Mouse (Mus musculus) hindbrain, embryonic 11.5 days (tissue): ENCODE results near the gene St6galnac3. TPM values are rescaled to one million over a fixed set of nuclear protein-coding genes. Genes with fewer than 3 reads are reported as not detected.

Experiments used
- ATAC-seq: fragments of 200-750 bp; cut with Nextera tagmentation; 2 replicates; pipeline ENCODE4 v1.8.0; 2017; ENCODE audit warnings: mild to moderate bottlenecking, moderate TSS enrichment, moderate library complexity; ENCODE audit not compliant: low FRiP score
- DNase-seq: peaks from one replicate; pipeline ENCODE4 v3.0.0-alpha.2; 2015; ENCODE audit warnings: low spot score
- H3K27ac ChIP-seq: fragments of 300-500 bp; sonication (generic); 2 replicates; pipeline ENCODE4 v1.5.1; 2014; ENCODE audit warnings: mild to moderate bottlenecking, low read depth, low read length
- H3K27me3 ChIP-seq: fragments of 300-500 bp; sonication (generic); 2 replicates; pipeline ENCODE4 v1.6.1; 2014; ENCODE audit warnings: mild to moderate bottlenecking, low read length, moderate library complexity, mixed read lengths; ENCODE audit not compliant: control insufficient read depth, insufficient read depth
- H3K36me3 ChIP-seq: fragments of 300-500 bp; sonication (generic); 2 replicates; pipeline ENCODE4 v1.6.1; 2014; ENCODE audit warnings: mild to moderate bottlenecking, low read length, moderate library complexity, mixed read lengths; ENCODE audit not compliant: control insufficient read depth, insufficient read depth
- H3K4me1 ChIP-seq: fragments of 300-500 bp; sonication (generic); replicated peaks from 2 replicates; pipeline ENCODE4 v1.6.1; 2014; ENCODE audit warnings: low read length, mixed read lengths; ENCODE audit not compliant: control insufficient read depth, insufficient read depth
- H3K4me2 ChIP-seq: fragments of 300-500 bp; sonication (generic); replicated peaks from 2 replicates; pipeline ENCODE4 v1.6.1; 2014; ENCODE audit warnings: mild to moderate bottlenecking, low read depth, low read length
- H3K4me3 ChIP-seq: fragments of 300-500 bp; sonication (generic); 2 replicates; pipeline ENCODE4 v1.5.1; 2014; ENCODE audit warnings: low read depth, low read length
- H3K9ac ChIP-seq: fragments of 300-500 bp; sonication (generic); 2 replicates; pipeline ENCODE4 v1.6.1; 2014; ENCODE audit warnings: low read depth, low read length
- H3K9me3 ChIP-seq: fragments of 300-500 bp; sonication (generic); 2 replicates; pipeline ENCODE4 v1.6.1; 2016; ENCODE audit warnings: low read length; ENCODE audit not compliant: control insufficient read depth
- WGBS: fragments of 180-500 bp; shearing (Covaris S2); extraction: QIAGEN DNeasy Blood & Tissue Kit; methylation state at CpG from one replicate; pipeline ENCODE4 v1.1.7; 2014; 5-methylcytosine and 5-hydroxymethylcytosine counted together
- polyA plus RNA-seq: library from polyadenylated mRNA; unstranded; fragments of >200 nt; fragmentation: Nextera tagmentation; extraction: Ambion mirVana; gene quantifications from 2 replicates; pipeline ENCODE4 v1.2.1, GENCODE M21; 2014

Gene St6galnac3
- polyA plus RNA-seq, 1 experiment from 2014 or later: 34.8 TPM

DNA sequence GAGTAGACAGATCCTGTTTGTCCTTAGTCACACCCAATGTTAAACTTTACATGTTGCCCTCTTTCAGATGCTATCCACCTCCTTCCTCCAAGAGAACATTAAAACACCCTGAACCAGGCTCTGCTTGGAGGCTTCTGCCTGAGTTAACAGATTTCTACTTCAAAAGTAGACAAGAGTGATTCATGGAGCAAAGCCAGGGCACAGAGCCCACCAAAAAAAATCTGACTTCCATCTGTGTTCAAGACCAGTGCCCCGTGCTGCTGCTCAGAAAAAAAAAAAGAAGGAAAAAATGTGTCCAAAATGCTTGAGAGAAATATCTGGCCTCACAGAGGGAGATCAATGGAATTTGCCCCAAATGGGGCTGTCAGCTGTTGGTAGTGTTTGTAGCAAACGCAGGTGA lies 186.6 kb downstream of the St6galnac3 start:
- Histone ChIP-seq H3K27ac (no peak overlapping the region), H3K9me3 (no peaks in the 10 kb centered on the region), H3K4me3 (no peak overlapping the region), H3K36me3 (no peaks in the 10 kb centered on the region), H3K4me2 (no peak overlapping the region), H3K4me1 (no peaks in the 10 kb centered on the region), H3K9ac (no peak overlapping the region), H3K27me3 (no peaks in the 10 kb centered on the region)
- 56% methylated on average over 2 of the region's 2 CpGs for WGBS
- DNase-seq: no peak
- ATAC-seq: no peak

GRCm38 (mm10) chr3:153537435-153537834 lies 187.5 kb downstream of the St6galnac3 start:
- Histone ChIP-seq H3K27me3 (no peaks in the 10 kb centered on the region), H3K4me3 (no peak overlapping the region), H3K9me3 (no peaks in the 10 kb centered on the region), H3K36me3 (no peaks in the 10 kb centered on the region), H3K9ac (no peak overlapping the region), H3K4me1 (no peaks in the 10 kb centered on the region), H3K27ac (no peak overlapping the region), H3K4me2 (no peak overlapping the region)
- 82% methylated on average over 3 of the region's 3 CpGs for WGBS
- ATAC-seq (no peak), DNase-seq (no peak)

DNA sequence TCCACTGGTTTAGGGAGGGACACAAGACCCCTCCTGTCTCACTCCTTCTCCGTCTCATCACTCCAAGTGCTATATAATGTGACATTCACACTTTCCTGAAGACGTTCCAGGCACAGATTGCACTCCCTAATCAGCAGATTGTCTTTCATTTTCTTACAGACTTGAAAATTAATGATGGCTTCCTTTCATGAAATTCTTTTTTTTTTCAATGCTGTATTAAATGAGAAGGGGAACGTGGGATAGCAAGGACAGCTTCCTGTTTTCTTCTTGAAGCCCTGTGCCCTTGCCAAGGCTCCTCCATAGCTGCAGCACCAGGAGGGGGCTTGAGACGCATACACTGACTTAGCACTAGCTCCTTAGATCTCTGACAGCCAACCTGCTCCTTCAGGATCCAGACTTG lies 188.7 kb downstream of the St6galnac3 start:
- 86% methylated on average over 4 of the region's 4 CpGs for WGBS
- no peak overlapping the region for H3K4me3 ChIP-seq
- ATAC-seq (no peak), DNase-seq (no peak)
- no peaks in the 10 kb centered on the region for H3K36me3 ChIP-seq
- no peak overlapping the region for H3K27ac ChIP-seq
- H3K9ac ChIP-seq: no peak overlapping the region
- no peaks in the 10 kb centered on the region for H3K4me1 ChIP-seq
- H3K9me3 ChIP-seq: no peaks in the 10 kb centered on the region
- no peak overlapping the region for H3K4me2 ChIP-seq
- H3K27me3 ChIP-seq: no peaks in the 10 kb centered on the region

DNA sequence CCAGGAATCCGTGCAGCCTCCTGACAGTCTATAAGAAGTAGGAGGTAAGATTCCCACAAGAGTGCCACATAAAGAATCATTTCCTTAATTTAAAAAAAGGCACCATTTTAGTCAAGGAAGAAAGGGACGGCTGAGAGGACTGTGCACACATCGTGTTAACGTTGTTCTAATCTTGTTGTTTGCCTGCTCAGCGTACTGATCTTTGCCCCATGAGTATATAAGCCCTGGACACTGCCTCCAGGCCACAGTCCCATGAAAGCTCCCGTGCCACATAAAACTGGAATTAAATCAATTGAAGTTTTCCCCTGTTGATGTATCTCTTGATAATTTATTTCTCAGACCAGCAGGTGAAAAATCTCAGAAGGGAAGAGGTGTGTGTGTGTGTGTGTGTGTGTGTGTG lies 195.8 kb downstream of the St6galnac3 start:
- H3K27ac ChIP-seq: no peak overlapping the region
- no peak overlapping the region for H3K4me2 ChIP-seq
- no peak for DNase-seq
- no peaks in the 10 kb centered on the region for H3K4me1 ChIP-seq
- H3K36me3 ChIP-seq: no peaks in the 10 kb centered on the region
- H3K27me3 ChIP-seq: no peaks in the 10 kb centered on the region
- H3K4me3 ChIP-seq: no peak overlapping the region
- H3K9me3 ChIP-seq: no peaks in the 10 kb centered on the region
- WGBS: 87% methylated on average over 6 of the region's 6 CpGs
- H3K9ac ChIP-seq: no peak overlapping the region
- no peak for ATAC-seq

DNA sequence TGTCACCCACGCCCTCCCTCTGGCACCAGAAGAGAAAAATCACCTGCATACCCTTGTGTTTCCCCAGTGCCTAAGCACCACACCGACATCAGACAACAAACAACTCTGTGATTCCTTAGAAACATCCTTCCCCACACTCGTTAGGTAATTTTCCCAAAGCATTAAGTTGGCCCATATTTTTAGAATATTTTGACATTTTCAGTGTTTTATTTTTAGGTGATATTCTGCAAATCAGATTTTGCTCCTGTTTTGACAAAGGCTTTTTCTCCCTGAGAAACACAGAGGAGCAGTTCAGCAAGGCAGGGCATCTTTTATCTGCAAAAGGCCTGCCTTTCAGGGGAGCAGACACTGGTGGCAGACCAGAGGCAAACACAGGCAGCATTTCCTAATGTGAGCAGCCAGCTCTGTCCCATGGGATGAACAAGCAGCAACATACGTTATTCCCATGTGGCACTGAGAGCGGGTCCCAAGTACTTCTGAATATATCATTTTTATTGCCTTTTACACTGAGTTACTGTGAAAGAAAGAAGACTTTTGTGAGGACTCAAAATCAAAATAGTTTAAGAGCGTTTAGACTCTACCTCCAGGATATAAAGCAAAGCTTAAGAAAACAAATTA lies 199.7 kb downstream of the St6galnac3 start:
- ATAC-seq (no peak), DNase-seq (no peak)
- Histone ChIP-seq H3K4me3 (no peak overlapping the region), H3K9me3 (no peaks in the 10 kb centered on the region), H3K9ac (no peak overlapping the region), H3K4me2 (no peak overlapping the region), H3K27me3 (no peaks in the 10 kb centered on the region), H3K4me1 (no peaks in the 10 kb centered on the region), H3K27ac (no peak overlapping the region), H3K36me3 (no peaks in the 10 kb centered on the region)
- WGBS: 80% methylated on average over 6 of the region's 6 CpGs

DNA sequence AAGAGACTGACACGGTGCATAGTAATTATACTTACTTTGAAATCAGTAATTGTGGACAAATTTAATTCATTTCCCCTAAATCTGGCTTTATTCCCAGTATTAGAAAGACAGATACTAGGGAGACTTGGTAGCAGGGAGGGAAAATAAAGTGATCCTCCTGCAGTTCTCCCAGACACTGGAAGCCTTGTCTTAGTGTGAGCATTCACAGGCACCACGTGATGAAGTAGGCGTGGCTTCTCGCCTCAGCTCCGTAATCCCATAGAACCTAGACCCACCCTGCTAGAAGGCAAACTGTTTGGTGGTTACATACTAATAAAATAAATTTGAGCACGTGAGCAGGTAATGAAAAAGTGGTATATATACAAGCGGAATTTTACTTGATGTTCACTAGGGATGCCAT lies 208.1 kb downstream of the St6galnac3 start:
- no peaks in the 10 kb centered on the region for H3K36me3 ChIP-seq
- H3K9me3 ChIP-seq: no peaks in the 10 kb centered on the region
- no peak overlapping the region for H3K9ac ChIP-seq
- H3K4me3 ChIP-seq: no peak overlapping the region
- WGBS: 77% methylated on average over 7 of the region's 7 CpGs
- H3K27me3 ChIP-seq: no peaks in the 10 kb centered on the region
- no peak overlapping the region for H3K4me2 ChIP-seq
- no peak overlapping the region for H3K27ac ChIP-seq
- DNase-seq (no peak), ATAC-seq (no peak)
- no peaks in the 10 kb centered on the region for H3K4me1 ChIP-seq

- Histone ChIP-seq H3K4me2 (no peak overlapping the region), H3K36me3 (no peaks in the 10 kb centered on the region), H3K4me1 (no peaks in the 10 kb centered on the region), H3K27me3 (no peaks in the 10 kb centered on the region), H3K9me3 (no peaks in the 10 kb centered on the region), H3K27ac (no peak overlapping the region), H3K9ac (no peak overlapping the region), H3K4me3 (no peak overlapping the region)
- DNase-seq (no peak), ATAC-seq (no peak)
- 68% methylated on average over 6 of the region's 6 CpGs for WGBS
Measured at GRCm38 (mm10) chr3:153513501-153514060, 211.4 kb downstream of the St6galnac3 start.

GRCm38 (mm10) chr3:153512545-153512944 lies 212.4 kb downstream of the St6galnac3 start:
- H3K27me3 ChIP-seq: no peaks in the 10 kb centered on the region
- WGBS: 78% methylated on average over 6 of the region's 6 CpGs
- H3K9ac ChIP-seq: no peak overlapping the region
- H3K9me3 ChIP-seq: no peaks in the 10 kb centered on the region
- H3K4me3 ChIP-seq: no peak overlapping the region
- H3K27ac ChIP-seq: no peak overlapping the region
- DNase-seq: no peak
- H3K4me1 ChIP-seq: no peaks in the 10 kb centered on the region
- H3K4me2 ChIP-seq: no peak overlapping the region
- no peaks in the 10 kb centered on the region for H3K36me3 ChIP-seq
- no peak for ATAC-seq

DNA sequence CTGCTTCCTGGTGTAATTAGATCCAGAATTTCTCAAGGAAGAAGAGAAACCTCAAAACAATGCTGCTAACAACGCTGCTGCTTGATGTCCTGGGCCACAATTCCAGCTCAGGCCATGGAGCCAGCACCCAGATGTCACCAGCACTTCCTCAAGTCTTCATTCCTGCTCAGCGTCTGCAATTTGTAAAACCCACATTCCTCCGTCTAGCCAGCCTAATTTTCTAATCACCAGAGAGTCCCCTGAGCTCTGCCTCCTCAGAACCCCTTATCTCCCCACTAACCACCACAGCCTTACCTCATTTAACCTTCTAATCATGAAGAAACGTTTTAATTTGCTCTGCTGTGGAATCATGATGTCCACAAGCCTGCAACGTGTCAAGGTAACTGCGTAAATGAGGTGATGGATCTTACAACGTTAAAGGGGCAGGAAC lies 213.8 kb downstream of the St6galnac3 start:
- Histone ChIP-seq H3K4me1 (no peaks in the 10 kb centered on the region), H3K27ac (no peak overlapping the region), H3K9me3 (no peaks in the 10 kb centered on the region), H3K36me3 (no peaks in the 10 kb centered on the region), H3K27me3 (no peaks in the 10 kb centered on the region), H3K9ac (no peak overlapping the region), H3K4me3 (no peak overlapping the region), H3K4me2 (no peak overlapping the region)
- no peak for ATAC-seq
- WGBS: 58% methylated on average over 7 of the region's 7 CpGs
- DNase-seq: no peak
